Mouse (Mus musculus): Measurements from ENCODE around the gene Cipc.
A peak's percentile ranks its signal among the peaks of the same experiment; 100 is the strongest.

Cipc gene

DNA sequence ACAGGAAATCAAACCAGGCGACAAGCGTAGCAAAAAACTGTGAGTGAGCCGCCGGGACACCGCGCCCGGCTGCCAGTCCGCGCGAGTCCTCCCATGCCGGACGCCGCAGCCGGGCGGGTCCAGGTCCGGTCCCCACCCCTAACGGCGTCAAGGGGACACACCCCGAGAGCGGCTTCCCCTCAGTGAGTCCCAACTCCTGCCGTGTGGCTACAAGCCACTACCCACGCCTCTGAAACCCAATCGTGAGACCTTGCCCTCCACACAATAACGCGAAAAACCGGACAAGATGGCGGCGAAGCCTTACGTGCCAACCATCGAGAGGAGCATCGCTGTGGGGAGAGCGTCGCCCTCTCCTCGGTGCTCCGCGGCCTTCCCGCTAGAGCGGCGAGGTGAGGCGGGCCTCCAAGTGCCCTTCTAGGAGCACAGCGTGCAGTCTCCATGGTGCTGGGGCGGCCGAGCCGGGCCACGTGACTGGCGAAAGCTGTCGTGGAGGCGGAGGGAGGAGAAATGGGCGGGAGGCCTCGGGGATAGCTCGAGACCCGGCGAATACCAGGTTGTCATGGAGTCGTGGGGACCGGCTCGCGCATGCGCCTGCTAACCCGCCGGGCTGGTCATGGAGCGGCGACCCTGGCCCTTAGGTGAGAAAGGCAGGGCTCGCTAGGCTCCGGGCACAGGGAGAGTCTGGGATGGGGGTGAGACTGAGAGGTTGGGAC lies at the start of gene Cipc:
TSS of gene Cipc (plus strand) at position 182 of the 713 bp plus-strand sequence.
- DNase-seq (ENCODE audit: low spot score) = peak; percentile 96

- DNase-seq (ENCODE audit: low spot score) = no peak
Measured at GRCm38 (mm10) chr12:86897769-86898273, 49.0 kb upstream of the Cipc start.

DNA sequence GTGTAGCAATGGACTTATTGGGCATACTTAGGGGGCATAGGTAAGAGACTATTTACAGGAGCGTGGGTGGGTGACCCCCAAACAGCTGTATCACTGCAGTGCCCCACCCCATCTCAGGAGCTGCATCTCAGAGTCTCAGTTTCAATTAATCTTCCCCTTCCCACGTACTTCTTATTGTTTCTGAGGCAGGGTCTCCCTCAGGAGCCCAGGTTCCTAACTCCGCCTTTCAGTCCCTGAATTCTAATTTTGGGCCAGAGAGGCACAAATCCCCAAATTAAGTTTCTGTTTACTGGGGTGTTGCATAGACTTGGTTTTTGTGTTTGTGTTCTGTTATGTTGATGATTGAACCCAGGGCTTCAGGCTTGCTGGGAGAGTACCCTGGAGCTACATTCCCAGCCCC lies 48.4 kb upstream of the Cipc start:
- DNase-seq (ENCODE audit: low spot score) = no peak

DNA sequence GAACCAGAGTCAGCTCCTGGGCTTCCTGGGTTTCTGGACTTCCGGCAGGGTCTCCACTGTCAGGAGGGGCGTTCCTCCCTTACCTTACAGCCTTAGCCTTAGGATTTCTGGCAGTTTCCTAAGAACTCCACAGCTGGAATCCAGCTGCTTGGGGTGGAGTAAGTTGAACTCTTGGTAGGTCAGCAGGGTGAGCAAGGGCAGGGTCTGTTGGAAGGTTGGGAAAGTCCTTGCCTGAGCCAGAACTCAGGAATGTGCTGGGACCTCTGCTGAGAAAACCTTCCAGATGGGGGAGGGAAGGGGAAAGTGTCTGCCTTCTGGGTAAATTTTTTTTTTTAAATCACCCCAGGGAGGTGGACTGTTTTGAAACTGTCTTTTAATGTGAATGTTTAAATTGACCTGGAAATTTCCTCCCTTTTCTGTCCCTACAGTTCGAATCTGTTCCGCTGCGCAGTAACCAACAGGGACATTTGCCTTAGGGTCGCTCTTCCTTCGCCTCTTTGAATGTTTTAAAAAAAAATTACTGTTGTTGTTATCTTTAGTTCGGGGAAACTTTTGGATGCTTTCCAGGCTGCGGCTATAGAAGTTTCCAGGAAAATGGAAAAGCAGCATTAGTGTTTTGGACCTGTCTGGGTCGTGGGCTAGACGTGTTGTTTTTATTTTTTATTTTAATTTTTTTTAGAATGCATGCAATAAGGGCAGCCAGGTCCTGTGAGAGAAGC lies 47.2 kb upstream of the Cipc start:
- no peak for DNase-seq (ENCODE audit: low spot score)

- no peak for DNase-seq (ENCODE audit: low spot score)
Measured at GRCm38 (mm10) chr12:86903828-86904806, 42.7 kb upstream of the Cipc start.

- peak; percentile 52 for DNase-seq (ENCODE audit: low spot score)
Measured at GRCm38 (mm10) chr12:86905203-86905602, 41.6 kb upstream of the Cipc start.

- no peak for DNase-seq (ENCODE audit: low spot score)
Measured at GRCm38 (mm10) chr12:86905876-86906275, 41.0 kb upstream of the Cipc start.

DNA sequence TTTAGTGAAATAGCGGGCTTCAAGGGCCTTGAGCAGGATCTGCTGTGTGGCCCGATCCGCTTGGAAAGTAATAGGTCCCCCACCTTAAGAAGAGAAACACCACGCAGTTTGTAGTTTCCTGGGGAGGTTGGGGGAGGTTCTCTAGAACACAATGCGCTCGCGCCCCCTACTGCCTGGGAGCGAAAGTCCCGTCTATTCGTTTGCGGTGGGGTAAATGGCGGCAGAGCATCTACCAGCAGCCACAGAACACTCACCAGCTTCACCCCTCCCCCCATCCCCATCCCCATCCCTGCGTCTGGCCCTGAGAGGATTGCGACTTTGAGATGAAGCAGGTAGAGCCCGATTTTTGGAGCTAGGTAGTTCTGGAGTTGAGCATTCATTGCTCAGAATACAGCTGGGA lies 40.4 kb upstream of the Cipc start:
- DNase-seq (ENCODE audit: low spot score) = peak; percentile 75

GRCm38 (mm10) chr12:86911482-86911931 lies 35.3 kb upstream of the Cipc start:
- DNase-seq (ENCODE audit: low spot score) = peak; percentile 84

DNA sequence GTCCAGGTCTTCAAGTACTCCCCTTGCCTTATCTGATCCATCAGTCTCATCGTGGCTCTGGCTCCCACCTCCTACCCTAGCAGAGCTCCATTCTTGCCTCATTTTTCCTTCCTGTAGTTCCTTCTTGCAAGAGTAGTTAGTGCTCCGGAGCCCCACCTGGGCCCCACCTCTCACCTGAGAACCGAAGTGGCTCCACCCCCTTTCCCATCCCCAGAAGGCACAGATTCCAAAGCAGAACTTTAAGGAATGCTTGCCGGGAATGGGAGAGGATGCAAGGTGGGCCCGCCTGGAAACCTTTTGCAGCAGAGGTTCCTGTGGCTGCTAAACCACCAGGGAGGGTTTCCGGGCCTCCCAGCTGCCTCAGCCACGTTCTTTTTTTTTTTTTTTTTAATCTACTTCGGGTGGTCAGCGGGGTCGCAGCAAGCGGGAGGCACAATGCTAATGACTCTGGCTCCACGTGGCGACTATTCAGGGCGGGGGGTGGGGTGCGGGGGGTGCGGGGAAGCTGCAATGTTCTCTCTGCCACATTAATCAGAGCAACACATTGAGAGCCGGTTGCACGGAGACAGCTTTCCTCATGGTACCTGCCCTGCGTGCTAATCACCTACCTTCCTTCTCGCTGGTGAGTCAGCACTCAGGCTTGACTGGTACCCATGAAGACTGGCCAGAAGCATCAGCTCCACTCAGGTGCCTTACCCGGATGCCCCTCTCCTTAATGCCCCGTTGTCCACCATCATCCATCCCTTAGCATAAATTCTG lies 34.3 kb upstream of the Cipc start:
- DNase-seq (ENCODE audit: low spot score) = peak; percentile 10

GRCm38 (mm10) chr12:86914351-86914750 lies 32.5 kb upstream of the Cipc start:
- no peak for DNase-seq (ENCODE audit: low spot score)

DNA sequence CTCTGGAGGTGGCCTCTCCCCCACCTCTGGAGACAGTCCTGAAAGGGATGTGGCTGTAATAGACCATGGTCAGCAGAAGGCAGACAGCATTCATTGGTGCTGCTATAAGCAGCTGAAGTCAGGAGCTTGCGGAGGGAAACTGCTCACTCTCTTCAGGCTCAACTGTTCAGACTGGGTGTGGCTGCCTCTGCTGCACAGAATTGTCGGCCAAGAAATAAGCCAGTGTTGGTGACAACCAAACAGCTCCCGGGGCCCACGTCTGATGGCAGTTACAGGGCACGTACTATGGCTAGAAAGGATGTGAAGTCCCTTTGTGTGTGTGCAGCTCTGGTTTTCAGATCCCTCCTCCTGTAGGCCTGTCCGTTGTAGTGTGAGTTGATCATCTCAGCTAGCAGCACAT lies 32.1 kb upstream of the Cipc start:
- no peak for DNase-seq (ENCODE audit: low spot score)

GRCm38 (mm10) chr12:86915617-86916016 lies 31.2 kb upstream of the Cipc start:
- DNase-seq (ENCODE audit: low spot score) = no peak

GRCm38 (mm10) chr12:86916796-86917573 lies 29.9 kb upstream of the Cipc start:
- no peak for DNase-seq (ENCODE audit: low spot score)

GRCm38 (mm10) chr12:86918361-86918967 lies 28.4 kb upstream of the Cipc start:
- DNase-seq (ENCODE audit: low spot score) = peak; percentile 76

GRCm38 (mm10) chr12:86918983-86919722 lies 27.7 kb upstream of the Cipc start:
- no peak for DNase-seq (ENCODE audit: low spot score)

DNA sequence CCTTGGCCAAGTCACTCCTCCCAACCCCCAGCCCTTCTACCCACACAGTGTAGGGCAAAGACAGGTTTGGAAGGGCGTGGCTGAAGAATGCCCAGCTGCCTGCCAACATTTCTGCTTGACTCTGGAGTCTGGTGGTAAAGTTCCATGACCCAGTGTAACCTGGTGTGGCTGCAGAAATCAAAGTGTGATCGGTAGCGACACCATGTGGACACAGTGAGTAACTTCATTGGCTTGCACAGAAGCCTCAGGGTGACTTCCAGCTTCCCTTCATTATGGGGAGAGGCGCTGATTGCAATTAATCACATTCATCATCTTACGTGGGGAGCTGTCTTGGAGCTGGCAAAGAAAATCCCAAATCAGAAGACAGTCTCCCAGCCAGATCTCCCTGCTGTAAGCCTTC lies 23.0 kb upstream of the Cipc start:
- DNase-seq (ENCODE audit: low spot score) = peak; percentile 84

GRCm38 (mm10) chr12:86930934-86931729 lies 15.7 kb upstream of the Cipc start:
- DNase-seq (ENCODE audit: low spot score) = no peak

Measured in MN1 (cell line).